Mouse (Mus musculus) spleen, postnatal 36 days (tissue): ENCODE results near the gene BC024978.

Experiments used
- DNase-seq, 2 experiments: peaks; one replicate each; pipeline ENCODE4 v3.0.0; 2022; ENCODE audit warnings: low spot score in 2 of 2, mixed read lengths in 1 of 2

Gene BC024978

DNA sequence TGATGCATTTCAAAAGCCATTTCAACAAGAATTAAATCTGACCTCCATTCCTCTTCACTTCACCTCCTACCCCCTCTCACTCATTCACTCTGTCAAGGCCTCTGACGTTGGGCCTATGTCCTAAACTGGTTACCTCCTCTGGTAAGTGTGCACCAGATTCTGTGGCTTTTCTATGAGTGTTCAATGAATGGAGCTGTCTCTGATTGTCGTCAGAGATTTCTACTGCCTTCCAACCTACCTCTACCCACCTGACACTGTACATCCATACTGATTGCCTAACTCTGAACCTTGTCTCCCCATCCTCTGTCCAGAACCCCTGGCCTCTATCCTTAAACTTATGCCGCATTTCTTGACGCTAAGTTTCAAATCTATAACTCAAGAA lies 17.6 kb upstream of the BC024978 start:
- no peak for DNase-seq

GRCm38 (mm10) chr7:27178324-27179216 lies 17.0 kb upstream of the BC024978 start, which contains the start of gene Rab4b:
Gene Rab4b (minus strand): TSS chr7:27178896.
- DNase-seq, result peak; percentile 100

- peak in 1 of 2 experiments; percentile 40 for DNase-seq
Observed at GRCm38 (mm10) chr7:27179217-27179918, 16.2 kb upstream of the BC024978 start.

- DNase-seq, result no peak
Observed at GRCm38 (mm10) chr7:27180036-27180435, 15.5 kb upstream of the BC024978 start.

- no peak for DNase-seq
Observed at GRCm38 (mm10) chr7:27180837-27181695, 14.5 kb upstream of the BC024978 start, which contains the start of the genes Gm21983 and Mia. Gene Gm21983 (minus strand): TSS chr7:27181086. Gene Mia (minus strand): TSS chr7:27181157.

DNA sequence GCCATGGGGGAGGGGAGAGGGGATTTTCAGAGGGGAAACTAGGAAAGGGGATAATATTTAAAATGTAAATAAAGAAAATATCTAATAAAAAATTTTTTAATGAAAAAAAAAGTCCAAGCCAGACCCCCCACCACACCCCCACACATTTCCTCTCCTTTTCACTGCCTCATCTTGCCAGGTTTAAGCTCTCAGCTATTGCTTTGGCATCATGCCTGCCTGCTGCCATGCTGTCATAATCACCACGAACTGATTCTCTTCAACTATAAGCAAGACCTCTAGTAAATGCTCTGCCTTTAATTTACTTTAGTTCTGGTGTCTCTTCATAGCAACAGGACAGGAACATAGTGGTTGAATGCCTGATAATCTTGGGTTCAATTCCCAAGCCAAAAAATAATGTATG lies 13.1 kb upstream of the BC024978 start:
- no peak for DNase-seq

GRCm38 (mm10) chr7:27184964-27185363 lies 10.6 kb upstream of the BC024978 start:
- DNase-seq, result no peak

GRCm38 (mm10) chr7:27185986-27186385 lies 9.6 kb upstream of the BC024978 start:
- DNase-seq, result no peak

DNA sequence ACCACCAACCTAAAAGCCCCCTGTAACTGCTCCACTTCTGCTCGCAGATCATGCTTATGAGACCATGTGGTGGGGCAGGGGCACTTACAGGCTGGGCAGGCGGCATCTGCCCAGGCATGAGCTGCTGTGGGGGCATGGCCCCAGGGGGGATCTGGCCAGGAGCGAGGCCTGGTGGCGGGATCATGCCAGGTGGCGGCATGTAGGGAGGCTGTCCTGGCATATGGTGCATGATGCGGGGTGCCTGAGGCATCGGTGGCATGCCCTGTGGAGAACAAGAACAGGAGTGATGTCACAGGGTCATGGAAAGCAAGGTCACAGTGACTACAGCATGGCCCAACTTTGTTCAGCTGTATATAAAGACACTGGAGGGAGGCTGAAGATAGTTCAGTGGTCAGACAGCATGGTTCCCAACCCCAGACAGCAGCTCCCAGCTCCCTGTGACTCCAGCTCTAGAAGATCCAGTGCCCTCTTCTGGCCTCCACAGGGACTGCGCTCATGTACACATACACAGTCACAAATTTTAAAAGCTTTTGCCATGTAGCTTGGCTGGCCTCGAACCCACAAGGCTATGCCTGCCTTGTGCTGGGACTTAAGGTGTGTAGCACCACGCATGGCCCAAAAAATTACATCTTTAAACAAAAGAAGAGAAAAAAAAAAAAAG lies 6.2 kb upstream of the BC024978 start:
- DNase-seq, result no peak

- DNase-seq, result no peak
Observed at GRCm38 (mm10) chr7:27192434-27192833, 3.1 kb upstream of the BC024978 start.

- no peak for DNase-seq
Observed at GRCm38 (mm10) chr7:27193731-27194130, 1.9 kb upstream of the BC024978 start.

- DNase-seq, result no peak
Observed at GRCm38 (mm10) chr7:27197136-27197535, 1.6 kb downstream of the BC024978 start.

- no peak for DNase-seq
Observed at GRCm38 (mm10) chr7:27197634-27198033, 2.1 kb downstream of the BC024978 start.

- no peak for DNase-seq
Observed at GRCm38 (mm10) chr7:27198355-27198754, 2.8 kb downstream of the BC024978 start.

DNA sequence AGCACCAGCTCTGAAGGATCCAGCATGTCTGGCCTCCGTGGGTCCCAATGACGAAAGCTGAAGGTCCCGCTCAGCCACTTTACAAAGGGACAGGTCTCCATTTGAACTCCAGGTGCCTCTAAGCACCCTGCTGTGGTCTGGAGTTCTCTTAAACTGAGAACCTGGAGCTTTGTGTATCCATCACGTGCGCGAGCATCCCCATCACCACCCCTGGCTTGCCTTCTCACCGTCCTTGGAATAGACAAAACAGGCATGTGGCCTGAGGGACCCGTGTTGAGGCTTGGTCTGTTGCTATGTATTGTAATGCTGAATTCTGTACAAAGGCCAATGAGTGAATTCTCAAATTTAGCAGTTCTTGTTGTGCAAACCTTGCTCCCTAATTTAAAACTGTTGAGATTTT lies 3.2 kb downstream of the BC024978 start:
- no peak for DNase-seq

GRCm38 (mm10) chr7:27203730-27204449 lies 8.3 kb downstream of the BC024978 start:
- no peak for DNase-seq

DNA sequence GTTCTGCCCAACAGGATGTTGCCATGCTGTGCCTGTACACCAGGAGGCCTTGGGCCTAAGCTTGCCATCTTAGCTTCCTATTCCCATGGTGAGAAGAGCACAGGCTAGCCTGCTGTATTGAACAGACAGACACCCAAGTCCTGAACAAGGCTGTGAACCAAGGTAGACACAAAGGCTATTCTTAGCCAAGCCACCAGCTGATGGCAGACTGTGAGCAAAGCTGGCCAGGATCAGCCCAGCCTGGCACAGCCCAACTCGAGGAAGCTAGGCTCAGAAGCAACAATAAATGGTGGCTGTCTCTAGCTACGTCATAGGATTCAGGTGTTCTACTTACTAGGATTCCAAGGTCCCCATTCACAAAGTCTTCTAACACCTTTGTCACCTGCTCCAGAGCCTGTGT lies 17.0 kb downstream of the BC024978 start:
- no peak for DNase-seq

DNA sequence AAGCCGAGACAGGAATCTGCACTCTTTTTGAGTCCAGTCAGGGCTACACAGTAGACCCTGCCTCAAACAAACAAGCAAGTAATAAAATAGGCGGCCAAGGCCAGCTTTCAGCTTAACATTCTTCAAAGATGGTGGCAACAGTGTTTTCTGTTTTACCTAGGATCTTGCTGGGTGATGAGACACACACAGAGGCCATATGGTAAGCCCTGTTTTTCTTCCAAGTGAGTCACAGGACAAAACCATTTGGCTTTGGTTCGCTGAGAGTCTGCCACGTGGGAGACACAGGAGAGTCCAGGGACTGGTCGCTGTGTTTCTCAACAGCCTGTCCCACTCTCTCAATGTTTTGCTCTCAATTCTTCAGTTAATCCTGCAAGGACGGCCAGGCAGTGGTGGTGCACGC lies 23.0 kb downstream of the BC024978 start:
- no peak for DNase-seq

DNA sequence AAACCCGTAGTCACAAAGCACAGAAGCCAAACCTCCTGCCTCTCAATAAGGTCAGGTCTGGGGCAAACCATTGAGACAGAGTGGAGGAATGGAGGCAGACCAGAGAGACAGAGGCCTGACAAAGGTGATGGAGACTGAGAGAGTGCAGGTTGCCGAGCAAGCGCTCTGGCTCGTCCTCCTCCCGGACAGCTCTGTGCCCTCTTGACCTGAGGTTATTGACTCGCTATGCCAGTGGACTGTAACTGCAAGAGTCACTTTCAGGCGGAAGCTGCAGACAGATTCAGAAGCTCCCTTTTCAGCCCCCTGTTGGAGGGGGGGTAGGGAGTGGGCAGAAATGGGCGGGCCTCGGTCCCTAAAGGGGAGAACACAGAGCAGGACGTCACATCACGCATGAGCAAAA lies 24.4 kb downstream of the BC024978 start:
- DNase-seq, result no peak

GRCm38 (mm10) chr7:27221939-27222338 lies 26.4 kb downstream of the BC024978 start:
- DNase-seq, result no peak

DNA sequence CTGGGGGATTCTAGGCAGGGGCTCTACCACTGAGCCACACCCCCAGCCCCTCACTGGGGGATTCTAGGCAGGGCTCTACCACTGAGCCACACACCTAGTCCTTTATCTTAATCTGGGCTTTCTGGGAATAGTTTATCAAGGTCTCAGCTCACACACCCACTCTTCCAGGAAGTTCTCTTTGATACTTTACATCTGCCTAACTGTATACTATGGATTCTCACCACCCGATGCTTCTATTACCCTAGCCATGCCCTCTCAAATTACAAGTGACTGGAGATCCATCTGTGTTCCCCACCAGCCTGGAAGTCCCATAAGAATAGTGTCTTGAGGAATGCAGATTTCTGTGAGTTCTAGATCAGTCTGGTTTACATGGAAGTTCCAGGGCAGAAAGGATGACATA lies 27.0 kb downstream of the BC024978 start:
- no peak for DNase-seq
